In genomic region chr3:102192621-102193020, GRCm38 (mm10) we compare ENCODE assay signal across 11 mouse cellular contexts. TPM values are rescaled to one million over a fixed set of nuclear protein-coding genes. Genes with fewer than 3 reads are reported as not detected.
DNase-seq lines count a peak whose midpoint lies in the region; ATAC-seq and TF ChIP-seq lines count a peak whose summit lies in the region.
"Had no signal": no experiment of that assay in that cellular context is flagged by ENCODE, and none has a peak within 500 bp of the region (broad histone marks: within the 10 kb centered on the region; RNA-seq: fewer than 3 reads in every experiment).

No protein-coding gene starts in this region.

- TF ChIP-seq CTCF in embryonic fibroblast, embryonic 13.5 days (IDR thresholded peaks at IDR 0.05; ENCODE audit: borderline replicate concordance, insufficient read depth, low read length) = no peak

- H3K36me3 ChIP-seq in lung, embryonic 16.5 days (ENCODE audit: control insufficient read depth, insufficient read depth, low read length) = peaks cover 9% of the 10 kb centered on the region
- peaks cover 9% of the 10 kb centered on the region for H3K36me3 ChIP-seq in heart, embryonic 16.5 days (ENCODE audit: control insufficient read depth, insufficient read depth)

- H3K4me3 ChIP-seq in lung, embryonic 16.5 days (ENCODE audit: low read length) = no peak overlapping the region
- no peak overlapping the region for H3K4me3 ChIP-seq in embryonic fibroblast, embryonic 13.5 days (ENCODE audit: insufficient read depth, low read length)
- no peak overlapping the region for H3K4me3 ChIP-seq in heart, embryonic 16.5 days (ENCODE audit: low read length)

- no peaks in the 10 kb centered on the region for H3K9me3 ChIP-seq in lung, embryonic 16.5 days (ENCODE audit: control insufficient read depth, low read length)
- H3K9me3 ChIP-seq in heart, embryonic 16.5 days (replicated peaks; ENCODE audit: control insufficient read depth, low read length) = no peaks in the 10 kb centered on the region

- DNase-seq in lung, postnatal 14 days = no peak
- DNase-seq in lung, postnatal 10 days = peak; percentile 36
- no peak for DNase-seq in cerebellum, postnatal 36 days
- DNase-seq in spleen, postnatal 14 days (ENCODE audit: low spot score in 2 of 2) = no peak
- DNase-seq: gastrocnemius, postnatal 10 days; left cerebral cortex, postnatal 4 days; right cerebral cortex, postnatal 25 days; thymus, postnatal 36 days had no signal

- H3K4me1 ChIP-seq in lung, embryonic 16.5 days (replicated peaks; ENCODE audit: control insufficient read depth, insufficient read depth, low read length) = peaks cover 65% of the 10 kb centered on the region
- peaks cover 32% of the 10 kb centered on the region for H3K4me1 ChIP-seq in embryonic fibroblast, embryonic 13.5 days (ENCODE audit: control insufficient read depth, insufficient read depth, low read length)
- H3K4me1 ChIP-seq in heart, embryonic 16.5 days (ENCODE audit: control insufficient read depth, insufficient read depth, low read length) = peaks cover 64% of the 10 kb centered on the region

- H3K27ac ChIP-seq in lung, embryonic 16.5 days (ENCODE audit: low read length) = peak overlapping the region; percentile 89
- H3K27ac ChIP-seq in embryonic fibroblast, embryonic 13.5 days (ENCODE audit: insufficient read depth, low read length) = 0 out of 2 replicates have a peak overlapping the region, but pooled peaks have one; percentile 9
- H3K27ac ChIP-seq in heart, embryonic 16.5 days (ENCODE audit: low read length) = peak overlapping the region; percentile 38; the same call in 1 of the 2 replicates

- no peaks in the 10 kb centered on the region for H3K27me3 ChIP-seq in lung, embryonic 16.5 days (ENCODE audit: control insufficient read depth, insufficient read depth, low read depth, low read length)
- no peaks in the 10 kb centered on the region for H3K27me3 ChIP-seq in heart, embryonic 16.5 days (ENCODE audit: control insufficient read depth, insufficient read depth, low read length)

- no peak overlapping the region for H3K4me2 ChIP-seq in lung, embryonic 16.5 days (ENCODE audit: low read depth, low read length)
- H3K4me2 ChIP-seq in heart, embryonic 16.5 days (ENCODE audit: low read depth, low read length) = peak overlapping the region; percentile 49; the same call in 1 of the 2 replicates

- no peak overlapping the region for H3K9ac ChIP-seq in lung, embryonic 16.5 days (ENCODE audit: low read length)
- H3K9ac ChIP-seq in heart, embryonic 16.5 days (ENCODE audit: low read length) = no peak overlapping the region

- WGBS in lung, embryonic 16.5 days = 47% methylated on average over 2 of the region's 2 CpGs
- WGBS in heart, embryonic 16.5 days = 19% methylated on average over 2 of the region's 2 CpGs

- no peak for ATAC-seq in lung, embryonic 16.5 days (ENCODE audit: low read depth)
- peak; percentile 75 for ATAC-seq in heart, embryonic 16.5 days (replicated peaks; ENCODE audit: extremely low read depth, insufficient read depth, low FRiP score)

- no peak for TF ChIP-seq POLR2A in embryonic fibroblast, embryonic 13.5 days (IDR thresholded peaks at IDR 0.05; ENCODE audit: low read depth, low read length)

RNA-seq across cellular contexts. Expression of gene Vangl1, which starts 11.9 kb away (rescaled TPM):
- 27.3 and 28.4 TPM in 2 replicates for polyA plus RNA-seq in lung, embryonic 16.5 days (2015; fragmentation: Nextera tagmentation; extraction: Ambion mirVana)
- 23.2 and 30.0 TPM in 2 replicates for polyA plus RNA-seq in embryonic fibroblast, embryonic 13.5 days (2011; ENCODE audit: insufficient read length, low read depth, missing spikeins)
- 22.9 and 25.3 TPM in 2 replicates for polyA plus RNA-seq in heart, embryonic 16.5 days (2015; fragmentation: Nextera tagmentation; extraction: Ambion mirVana)

Comparison
In these comparisons a context has a peak if more than half of its experiments do, and no peak if none do; other contexts are left out.
1. H3K27ac ChIP-seq: peak in every context shown above with its lines; median percentile 89 in lung, embryonic 16.5 days; 38 in heart, embryonic 16.5 days; 9 in embryonic fibroblast, embryonic 13.5 days.